Mouse (Mus musculus) thymus, postnatal 36 days (tissue): ENCODE results near the gene Med6.
"Not testable (repeated sequence)": the region's sequence is repeated elsewhere in the genome, so short reads cannot be mapped to it uniquely, and the experiment has no call there.

Experiments
- DNase-seq, 2 experiments: peaks; one replicate each; pipeline ENCODE4 v3.0.0; 2022; ENCODE audit warnings: mixed read lengths in 2 of 2

Med6 gene

DNA sequence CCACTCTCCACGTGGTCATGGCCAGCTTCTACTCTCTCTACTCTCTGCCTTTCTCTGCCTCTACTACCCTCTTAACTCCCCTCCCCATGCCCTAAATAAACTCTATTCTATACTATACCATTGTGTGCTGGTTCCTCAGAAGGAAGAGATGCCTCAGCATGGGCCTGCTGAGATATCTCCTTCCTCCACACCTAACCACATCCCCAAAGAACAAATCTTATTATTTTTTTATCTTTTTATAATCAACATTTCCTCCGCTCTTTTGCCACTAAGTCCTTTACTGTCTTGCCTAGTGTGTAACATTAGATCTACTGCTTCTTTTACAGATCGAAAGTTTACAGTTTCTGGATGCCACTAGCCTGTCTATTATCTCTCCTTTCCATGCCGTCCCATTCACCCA, 47.6 kb downstream of the Med6 start:
- DNase-seq: no peak

DNA sequence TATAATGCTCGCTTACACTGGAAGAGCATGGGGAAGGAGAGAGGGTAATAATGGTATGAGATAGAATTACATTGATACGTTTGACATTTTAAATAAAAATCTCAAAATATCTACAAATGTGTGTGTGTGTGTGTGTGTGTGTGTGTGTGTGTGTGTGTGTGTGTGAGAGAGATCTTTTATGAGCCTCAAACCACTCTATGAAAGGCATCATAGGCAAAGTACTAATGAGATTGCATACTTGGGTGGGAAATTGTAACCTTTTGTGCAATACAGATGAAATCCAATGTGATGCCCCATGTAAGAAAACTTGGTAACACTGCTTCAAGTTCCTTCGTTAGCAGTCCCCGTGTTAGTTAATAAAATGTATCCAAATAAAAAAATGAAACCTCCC, 61.8 kb downstream of the Med6 start:
- DNase-seq: no peak

DNA sequence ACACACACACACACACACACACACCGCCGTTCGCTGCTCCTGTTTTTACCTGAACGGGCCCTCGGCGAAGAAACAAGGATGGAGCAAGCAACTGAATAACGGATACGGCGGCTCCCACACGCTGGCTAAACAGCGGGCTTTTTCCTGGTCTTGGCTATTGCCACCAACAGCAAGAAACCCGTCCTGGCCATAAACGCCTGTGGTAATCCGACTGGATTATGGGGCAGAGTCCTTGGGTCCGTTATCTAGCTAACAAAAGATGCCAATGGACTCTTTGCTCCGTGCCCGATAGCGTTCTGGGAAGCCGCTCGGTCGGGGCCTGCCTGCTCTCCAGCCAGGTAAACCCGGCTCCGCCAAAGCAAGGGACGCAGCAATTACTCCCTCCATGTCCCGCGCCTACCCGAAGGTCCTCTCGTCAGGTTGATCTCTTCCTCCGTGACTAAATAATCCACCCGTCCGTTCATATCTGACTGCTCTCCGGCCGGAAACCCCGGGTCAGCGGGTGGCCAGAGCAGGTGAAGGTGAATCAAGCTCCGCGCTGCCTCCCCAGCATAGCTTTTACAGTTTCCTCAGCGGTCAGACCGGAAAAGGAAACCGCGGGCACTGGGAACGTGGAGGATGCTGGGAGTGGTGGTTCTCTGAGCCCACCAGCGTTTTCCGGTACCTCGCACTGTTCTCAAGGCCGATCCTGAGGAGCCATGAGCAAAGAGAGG, 62.3 kb downstream of the Med6 start, which contains the start of the genes Gm20498 and Synj2bp:
Gene Gm20498 (minus strand): TSS at position 590 of the 713 bp plus-strand sequence.
Gene Synj2bp (minus strand): TSS at position 596 of the 713 bp plus-strand sequence.
- peak; percentile 85 to 86 for DNase-seq

DNA sequence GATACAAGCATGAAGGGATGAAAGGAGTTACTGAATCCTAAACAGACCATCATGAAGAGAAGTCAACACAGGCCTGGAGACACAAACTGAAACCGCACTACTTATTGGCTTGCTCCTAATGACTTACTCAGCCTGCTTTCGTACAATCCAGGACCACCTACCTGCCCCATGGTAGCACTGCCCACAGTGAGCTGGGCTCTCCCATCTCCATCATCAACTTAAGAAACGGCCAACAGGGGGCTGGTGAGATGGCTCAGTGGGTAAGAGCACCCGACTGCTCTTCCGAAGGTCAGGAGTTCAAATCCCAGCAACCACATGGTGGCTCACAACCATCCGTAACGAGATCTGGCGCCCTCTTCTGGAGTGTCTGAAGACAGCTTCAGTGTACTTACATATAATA, 64.2 kb downstream of the Med6 start:
- DNase-seq: not testable (repeated sequence)
